Mouse (Mus musculus) neural tube, embryonic 14.5 days (tissue): ENCODE measurements around the gene Lats2. TPM values are rescaled to one million over a fixed set of nuclear protein-coding genes. Genes with fewer than 3 reads are reported as not detected.

Source experiments
- ATAC-seq: fragments of 200-750 bp; cut with Nextera tagmentation; 2 replicates; pipeline ENCODE4 v1.8.0; 2017; ENCODE audit warnings: low read depth, mild to moderate bottlenecking, moderate TSS enrichment, moderate library complexity
- H3K27ac ChIP-seq: fragments of 300-500 bp; sonication (generic); 2 replicates; pipeline ENCODE4 v1.5.1; 2014; ENCODE audit warnings: low read depth, mild to moderate bottlenecking, control low read depth, low read length, moderate library complexity, mixed read lengths
- H3K27me3 ChIP-seq: fragments of 300-500 bp; sonication (generic); 2 replicates; pipeline ENCODE4 v1.6.1; 2014; ENCODE audit warnings: low read length; ENCODE audit not compliant: control insufficient read depth, insufficient read depth
- H3K36me3 ChIP-seq: fragments of 300-500 bp; sonication (generic); 2 replicates; pipeline ENCODE4 v1.6.1; 2014; ENCODE audit warnings: low read length, mixed read lengths; ENCODE audit not compliant: control insufficient read depth, insufficient read depth
- H3K4me1 ChIP-seq: fragments of 300-500 bp; sonication (generic); 2 replicates; pipeline ENCODE4 v1.6.1; 2014; ENCODE audit warnings: low read length; ENCODE audit not compliant: control insufficient read depth, insufficient read depth
- H3K4me2 ChIP-seq: fragments of 300-500 bp; sonication (generic); 2 replicates; pipeline ENCODE4 v1.6.1; 2014; ENCODE audit warnings: mild to moderate bottlenecking, low read depth, low read length, control low read depth
- H3K4me3 ChIP-seq: fragments of 300-500 bp; sonication (generic); 2 replicates; pipeline ENCODE4 v1.5.1; 2014; ENCODE audit warnings: low read depth, low read length, control low read depth, mixed read lengths
- H3K9ac ChIP-seq: fragments of 300-500 bp; sonication (generic); replicated peaks from 2 replicates; pipeline ENCODE4 v1.6.1; 2014; ENCODE audit warnings: low read depth, mild to moderate bottlenecking, control low read depth, low read length, mixed read lengths
- H3K9me3 ChIP-seq: fragments of 300-500 bp; sonication (generic); 2 replicates; pipeline ENCODE4 v1.6.1; 2016; ENCODE audit warnings: low read length; ENCODE audit not compliant: control insufficient read depth
- WGBS: fragments of 180-500 bp; shearing (Covaris S2); extraction: QIAGEN DNeasy Blood & Tissue Kit; methylation state at CpG from one replicate; pipeline ENCODE4 v1.1.7; 2014; 5-methylcytosine and 5-hydroxymethylcytosine counted together
- polyA plus RNA-seq: library from polyadenylated mRNA; unstranded; fragments of >200 nt; fragmentation: Nextera tagmentation; extraction: Ambion mirVana; gene quantifications from 2 replicates; pipeline ENCODE4 v1.2.1, GENCODE M21; 2014

Lats2 gene
- polyA plus RNA-seq, 1 experiment from 2014 or later: 5.0 TPM

GRCm38 (mm10) chr14:57726172-57726571 is 32.0 kb downstream of the Lats2 start:
- no peaks in the 10 kb centered on the region for H3K27me3 ChIP-seq
- H3K4me1 ChIP-seq: peaks cover 9% of the 10 kb centered on the region; the same call in 1 of the 2 replicates
- H3K4me3 ChIP-seq: no peak overlapping the region
- no peak for ATAC-seq
- no peak overlapping the region for H3K9ac ChIP-seq
- H3K9me3 ChIP-seq: no peaks in the 10 kb centered on the region
- no peak overlapping the region for H3K27ac ChIP-seq
- 84% methylated on average over 8 of the region's 8 CpGs for WGBS
- H3K36me3 ChIP-seq: no peaks in the 10 kb centered on the region
- H3K4me2 ChIP-seq: no peak overlapping the region

GRCm38 (mm10) chr14:57724473-57724872 is 33.7 kb downstream of the Lats2 start:
- Histone ChIP-seq H3K4me2 (no peak overlapping the region), H3K9ac (no peak overlapping the region), H3K27me3 (no peaks in the 10 kb centered on the region), H3K4me1 (0 out of 2 replicates have a peak, but pooled peaks cover under 1% of the 10 kb centered on the region), H3K4me3 (no peak overlapping the region), H3K27ac (no peak overlapping the region), H3K9me3 (no peaks in the 10 kb centered on the region), H3K36me3 (no peaks in the 10 kb centered on the region)
- WGBS: 81% methylated on average over 4 of the region's 4 CpGs
- ATAC-seq: no peak

- no peak overlapping the region for H3K9ac ChIP-seq
- H3K9me3 ChIP-seq: no peaks in the 10 kb centered on the region
- H3K36me3 ChIP-seq: no peaks in the 10 kb centered on the region
- ATAC-seq: no peak
- no peak overlapping the region for H3K4me3 ChIP-seq
- H3K4me2 ChIP-seq: no peak overlapping the region
- no peaks in the 10 kb centered on the region for H3K27me3 ChIP-seq
- H3K27ac ChIP-seq: no peak overlapping the region
- H3K4me1 ChIP-seq: 0 out of 2 replicates have a peak, but pooled peaks cover 4% of the 10 kb centered on the region
- WGBS: 87% methylated on average over 4 of the region's 4 CpGs
Observed at GRCm38 (mm10) chr14:57718245-57718644, 39.9 kb downstream of the Lats2 start.

GRCm38 (mm10) chr14:57716601-57717245 is 41.5 kb downstream of the Lats2 start:
- ATAC-seq: no peak
- Histone ChIP-seq H3K36me3 (no peaks in the 10 kb centered on the region), H3K9me3 (no peaks in the 10 kb centered on the region), H3K4me1 (0 out of 2 replicates have a peak, but pooled peaks cover 4% of the 10 kb centered on the region), H3K27ac (no peak overlapping the region), H3K4me2 (no peak overlapping the region), H3K4me3 (no peak overlapping the region), H3K27me3 (no peaks in the 10 kb centered on the region), H3K9ac (no peak overlapping the region)
- 52% methylated on average over 4 of the region's 4 CpGs for WGBS

GRCm38 (mm10) chr14:57712884-57713283 is 45.3 kb downstream of the Lats2 start:
- no peak overlapping the region for H3K4me2 ChIP-seq
- peaks cover 4% of the 10 kb centered on the region; the same call in 1 of the 2 replicates for H3K4me1 ChIP-seq
- no peaks in the 10 kb centered on the region for H3K36me3 ChIP-seq
- H3K9ac ChIP-seq: no peak overlapping the region
- H3K9me3 ChIP-seq: no peaks in the 10 kb centered on the region
- H3K27me3 ChIP-seq: no peaks in the 10 kb centered on the region
- H3K4me3 ChIP-seq: no peak overlapping the region
- 94% methylated on average over 1 of the region's 1 CpGs for WGBS
- H3K27ac ChIP-seq: no peak overlapping the region
- no peak for ATAC-seq

GRCm38 (mm10) chr14:57711059-57711458 is 47.1 kb downstream of the Lats2 start:
- 91% methylated on average over 6 of the region's 6 CpGs for WGBS
- Histone ChIP-seq H3K9ac (no peak overlapping the region), H3K27ac (no peak overlapping the region), H3K4me1 (peaks cover 10% of the 10 kb centered on the region), H3K9me3 (no peaks in the 10 kb centered on the region), H3K36me3 (no peaks in the 10 kb centered on the region), H3K4me3 (no peak overlapping the region), H3K4me2 (no peak overlapping the region), H3K27me3 (no peaks in the 10 kb centered on the region)
- ATAC-seq: no peak

- no peak overlapping the region for H3K4me2 ChIP-seq
- no peaks in the 10 kb centered on the region for H3K36me3 ChIP-seq
- no peaks in the 10 kb centered on the region for H3K27me3 ChIP-seq
- no peak overlapping the region for H3K27ac ChIP-seq
- no peak overlapping the region for H3K4me3 ChIP-seq
- peaks cover 10% of the 10 kb centered on the region for H3K4me1 ChIP-seq
- no peaks in the 10 kb centered on the region for H3K9me3 ChIP-seq
- no peak overlapping the region for H3K9ac ChIP-seq
- 17% methylated on average over 10 of the region's 10 CpGs for WGBS
- no peak for ATAC-seq
Observed at GRCm38 (mm10) chr14:57709171-57709570, 49.0 kb downstream of the Lats2 start.

- Histone ChIP-seq H3K27ac (no peak overlapping the region), H3K27me3 (no peaks in the 10 kb centered on the region), H3K4me2 (no peak overlapping the region), H3K4me3 (no peak overlapping the region), H3K4me1 (peaks cover 10% of the 10 kb centered on the region), H3K9me3 (no peaks in the 10 kb centered on the region), H3K9ac (no peak overlapping the region), H3K36me3 (no peaks in the 10 kb centered on the region)
- WGBS: 79% methylated on average over 7 of the region's 7 CpGs
- ATAC-seq: no peak
Observed at GRCm38 (mm10) chr14:57708580-57708979, 49.6 kb downstream of the Lats2 start.

- H3K4me2 ChIP-seq: no peak overlapping the region
- H3K27ac ChIP-seq: peak overlapping the region; percentile 52; the same call in 1 of the 2 replicates
- no peaks in the 10 kb centered on the region for H3K27me3 ChIP-seq
- H3K9me3 ChIP-seq: no peaks in the 10 kb centered on the region
- H3K4me1 ChIP-seq: peaks cover 10% of the 10 kb centered on the region
- WGBS: 36% methylated on average over 18 of the region's 18 CpGs
- peak; percentile 30; the same call in 1 of the 2 replicates for ATAC-seq
- H3K36me3 ChIP-seq: no peaks in the 10 kb centered on the region
- H3K9ac ChIP-seq: peak overlapping the region; percentile 17; the same call in 1 of the 2 replicates
- no peak overlapping the region for H3K4me3 ChIP-seq
Observed at GRCm38 (mm10) chr14:57707100-57707893, 50.9 kb downstream of the Lats2 start.
